Mouse (Mus musculus) lung, postnatal 4 days (tissue): ENCODE results near the gene Ifi207.
A peak's percentile ranks its signal among the peaks of the same experiment; 100 is the strongest.
"Not testable (repeated sequence)": the region's sequence is repeated elsewhere in the genome, so short reads cannot be mapped to it uniquely, and the experiment has no call there.

ENCODE experiments used
- DNase-seq, 2 experiments: peaks; one replicate each; pipeline ENCODE4 v3.0.0; 2021

The Ifi207 gene

DNA sequence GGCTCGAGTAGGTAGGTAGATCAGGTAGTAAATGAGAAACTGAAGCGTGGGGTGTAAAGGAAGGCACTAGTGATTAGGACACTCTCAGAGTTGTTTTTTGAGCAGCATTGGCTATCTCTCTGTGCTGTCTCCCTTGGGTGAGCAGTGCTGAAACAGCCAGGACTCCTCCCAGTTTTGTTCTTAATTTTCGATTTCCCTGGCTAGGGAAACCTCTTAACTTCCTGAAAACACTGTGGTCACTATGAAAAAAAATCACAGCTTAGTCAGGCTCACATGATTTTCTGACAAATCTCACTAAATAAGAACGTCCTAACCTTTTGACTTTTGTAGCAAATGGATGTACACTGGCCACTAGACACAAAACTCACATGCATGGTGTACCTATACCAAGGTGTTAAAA lies at the start of gene Ifi207:
Gene Ifi207, minus strand, starts transcription at position 92 of the 400 bp plus-strand sequence.
- DNase-seq, result no peak

DNA sequence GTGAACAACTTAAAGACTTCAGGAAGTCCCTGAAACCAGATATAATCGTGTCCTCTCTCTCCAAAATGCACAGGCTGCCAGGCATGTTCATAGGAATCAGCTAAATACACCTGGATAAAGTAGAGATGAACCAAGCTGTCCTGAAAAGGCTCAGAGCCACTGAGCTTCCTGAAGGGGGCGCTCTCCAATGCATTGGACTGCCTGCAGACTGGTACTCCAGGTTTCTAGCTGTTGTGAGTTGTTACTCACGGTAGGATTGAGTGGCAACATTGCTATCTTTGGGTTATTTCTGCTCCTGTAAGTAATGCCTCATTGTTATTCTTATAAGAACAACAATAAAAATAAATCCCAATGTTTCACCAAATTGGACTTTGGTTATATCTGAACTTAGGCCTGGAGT lies 31.9 kb upstream of the Ifi207 start:
- DNase-seq, result not testable (repeated sequence)

DNA sequence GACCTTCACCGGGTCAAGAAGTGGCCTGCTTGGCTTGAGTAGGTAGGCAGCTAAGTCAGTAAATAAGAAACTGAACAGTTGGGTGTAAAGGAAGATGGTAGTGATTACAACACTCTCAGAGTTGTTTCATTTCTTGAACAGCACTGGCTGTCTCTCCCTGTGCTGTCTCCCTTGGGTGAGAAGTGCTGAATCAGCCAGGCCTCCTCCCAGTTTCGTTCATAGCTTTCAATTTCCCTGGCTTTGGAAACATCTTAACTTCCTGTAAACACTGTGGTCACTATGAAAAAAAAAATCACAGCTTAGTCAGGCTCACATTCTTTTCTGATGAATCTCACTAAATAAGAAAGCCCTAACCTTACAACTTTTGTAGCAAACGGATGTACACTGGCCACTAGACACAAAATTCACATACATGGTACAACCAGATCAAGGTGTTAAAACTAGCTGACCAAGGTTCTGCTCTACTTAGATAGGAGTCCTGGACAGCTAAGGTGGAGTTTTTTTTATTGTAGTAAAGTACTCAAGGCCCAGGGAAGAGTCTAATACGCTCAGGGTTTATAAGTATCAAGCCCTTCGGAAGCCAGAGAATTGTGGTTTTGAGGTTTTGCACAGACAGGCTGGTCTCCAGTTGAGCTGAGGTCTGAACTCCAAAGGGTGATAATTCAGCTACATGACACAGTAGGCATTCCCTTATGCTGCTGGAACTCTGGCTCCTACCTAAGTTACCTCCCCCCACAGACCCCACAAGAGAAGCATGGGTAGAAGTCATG lies 25.5 kb upstream of the Ifi207 start, which contains the start of gene Ifi204:
Gene Ifi204, minus strand, starts transcription at position 96 of the 770 bp plus-strand sequence.
- DNase-seq, result peak in 1 of 2 experiments; percentile 8

DNA sequence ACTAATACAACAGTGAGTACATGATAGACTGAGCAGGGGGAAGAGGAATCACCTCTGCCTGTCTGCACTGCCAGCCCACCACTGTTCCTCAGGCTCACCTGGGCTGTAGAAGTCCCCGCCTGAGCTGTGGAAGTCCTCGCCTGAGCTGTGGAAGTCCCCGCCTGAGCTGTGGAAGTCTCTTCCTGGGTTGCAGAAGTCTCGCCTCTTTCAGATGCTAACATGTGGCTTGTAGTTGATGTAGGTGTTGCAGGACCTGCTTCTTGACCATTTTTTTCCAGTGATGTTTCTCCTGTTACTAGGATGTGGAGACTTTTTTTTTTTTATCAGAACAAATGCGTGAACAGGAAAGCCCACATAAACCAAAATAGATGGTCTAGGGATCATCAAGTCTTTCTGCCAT lies 18.5 kb upstream of the Ifi207 start:
- not testable (repeated sequence) for DNase-seq

DNA sequence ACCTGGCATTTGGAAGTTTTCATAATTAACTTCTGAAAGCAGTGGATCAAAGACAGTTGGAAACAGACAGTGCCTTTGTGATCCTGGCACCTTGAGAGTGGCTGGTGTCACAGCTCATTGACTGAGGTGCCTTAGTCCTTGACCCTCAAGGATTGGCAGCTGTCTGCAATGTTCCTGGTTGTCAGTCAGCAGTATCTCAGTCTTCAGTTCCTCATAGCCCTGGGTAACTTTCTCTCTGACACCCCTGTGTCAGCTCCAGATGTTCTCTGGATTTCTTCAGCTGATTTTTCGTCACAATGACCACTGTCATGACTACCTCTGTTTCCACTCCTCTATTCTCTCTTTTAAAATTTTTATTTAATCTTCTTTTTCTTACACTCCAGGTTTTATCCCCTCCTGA lies 715 bp upstream of the Ifi207 start:
- no peak for DNase-seq

DNA sequence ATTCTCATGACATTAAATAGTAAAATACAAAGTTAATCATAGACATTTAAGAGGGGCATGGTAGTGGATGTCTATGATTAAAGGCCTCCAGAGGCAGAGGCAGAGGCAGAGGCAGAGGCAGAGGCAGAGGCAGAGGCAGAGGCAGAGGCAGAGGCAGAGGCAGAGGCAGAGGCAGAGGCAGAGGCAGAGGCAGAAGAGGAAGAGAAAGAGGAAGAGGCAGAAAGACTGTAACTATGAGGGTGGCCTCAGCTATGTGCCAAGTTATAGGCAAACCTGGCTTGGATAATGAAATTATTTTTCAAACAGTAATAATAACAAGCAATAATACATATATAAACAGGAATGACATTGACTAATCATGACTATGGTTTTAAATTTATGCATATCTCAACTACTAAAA lies 1.0 kb downstream of the Ifi207 start:
- no peak for DNase-seq

DNA sequence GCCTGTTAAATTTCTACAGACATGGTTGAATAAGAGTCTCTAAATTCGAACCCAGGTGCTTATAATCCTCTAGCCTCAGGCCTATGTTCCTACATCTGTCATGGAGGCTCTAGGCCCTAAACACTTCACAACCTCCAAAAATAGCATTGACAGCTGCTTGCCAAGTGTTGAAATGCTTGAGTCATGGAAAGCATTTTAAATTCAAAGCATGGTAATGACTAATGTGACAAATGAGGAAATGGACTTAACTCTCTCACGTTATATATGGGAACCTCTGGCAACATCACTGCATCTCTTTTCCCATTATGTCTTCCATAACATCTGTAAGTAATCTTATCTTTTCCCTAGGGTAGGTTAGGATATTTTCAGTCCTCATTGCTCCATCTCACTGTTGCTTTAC lies 4.6 kb downstream of the Ifi207 start:
- DNase-seq, result no peak

DNA sequence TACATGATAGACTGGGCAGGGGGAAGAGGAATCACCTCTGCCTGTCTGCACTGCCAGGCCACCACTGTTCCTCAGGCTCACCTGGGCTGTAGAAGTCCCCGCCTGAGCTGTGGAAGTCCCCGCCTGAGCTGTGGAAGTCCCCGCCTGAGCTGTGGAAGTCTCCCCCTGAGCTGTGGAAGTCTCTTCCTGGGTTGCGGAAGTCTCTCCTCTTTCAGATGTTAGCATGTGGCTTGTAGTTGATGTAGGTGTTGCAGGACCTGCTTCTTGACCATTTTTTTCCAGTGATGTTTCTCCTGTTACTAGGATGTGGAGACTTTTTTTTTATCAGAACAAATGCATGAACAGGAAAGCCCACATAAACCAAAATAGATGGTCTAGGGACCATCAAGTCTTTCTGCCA lies 6.5 kb downstream of the Ifi207 start:
- not testable (repeated sequence) for DNase-seq

DNA sequence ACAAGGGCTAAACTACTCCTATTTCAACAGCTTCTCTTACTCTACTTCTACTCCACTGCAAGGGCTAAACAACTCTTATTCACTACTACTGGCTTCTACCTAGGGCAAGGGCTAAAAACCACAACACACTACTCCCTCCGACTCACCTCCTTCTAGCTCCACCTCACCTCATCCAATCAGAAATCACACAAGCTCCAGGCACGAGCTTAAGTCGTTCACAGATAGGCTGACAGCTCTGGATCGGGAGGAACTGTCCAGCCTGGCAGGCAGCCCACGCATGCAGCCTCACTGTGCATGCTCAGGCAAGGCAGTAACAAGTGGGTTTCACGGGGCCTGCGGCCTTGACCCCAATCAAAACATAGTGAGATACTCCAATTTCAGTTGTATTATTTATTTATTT lies 8.3 kb downstream of the Ifi207 start:
- no peak for DNase-seq

DNA sequence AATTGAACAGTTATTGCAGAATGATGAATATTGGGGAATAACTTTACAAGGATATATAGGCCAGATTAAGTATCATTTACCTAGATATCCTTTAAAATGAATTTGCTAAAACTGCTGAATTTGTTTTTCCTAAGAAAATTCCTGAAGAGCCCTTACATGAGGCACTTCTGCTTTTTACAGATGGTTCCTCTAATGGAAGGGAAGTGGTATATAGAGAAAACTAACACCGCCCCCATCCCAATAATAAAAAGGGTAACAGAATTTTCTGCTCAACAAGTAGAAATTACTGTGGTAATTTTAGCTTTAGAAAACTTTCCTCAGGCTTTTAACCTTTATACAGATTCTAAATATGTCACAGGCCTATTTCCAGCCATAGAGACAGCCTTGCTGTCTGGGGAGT lies 47.3 kb downstream of the Ifi207 start:
- no peak for DNase-seq

DNA sequence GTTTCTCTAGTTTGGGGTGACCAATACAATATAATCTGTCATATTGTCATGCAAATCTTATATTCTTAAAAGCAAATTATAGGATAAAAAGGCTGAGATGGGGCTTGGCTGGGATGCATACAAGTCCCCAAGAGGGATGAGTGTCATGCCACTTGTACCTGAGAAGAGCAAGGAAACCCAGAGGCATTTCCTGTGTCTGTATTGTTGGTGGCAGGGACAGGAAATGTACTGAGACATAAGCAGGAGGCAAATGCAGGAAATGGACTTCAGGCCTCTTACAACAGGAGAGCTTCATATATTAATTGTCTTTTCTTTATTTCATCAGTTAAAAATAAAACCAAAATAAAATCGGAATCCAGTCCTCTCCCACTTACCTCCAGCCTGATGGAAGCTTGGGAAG lies 62.9 kb downstream of the Ifi207 start:
- DNase-seq, result not testable (repeated sequence)

DNA sequence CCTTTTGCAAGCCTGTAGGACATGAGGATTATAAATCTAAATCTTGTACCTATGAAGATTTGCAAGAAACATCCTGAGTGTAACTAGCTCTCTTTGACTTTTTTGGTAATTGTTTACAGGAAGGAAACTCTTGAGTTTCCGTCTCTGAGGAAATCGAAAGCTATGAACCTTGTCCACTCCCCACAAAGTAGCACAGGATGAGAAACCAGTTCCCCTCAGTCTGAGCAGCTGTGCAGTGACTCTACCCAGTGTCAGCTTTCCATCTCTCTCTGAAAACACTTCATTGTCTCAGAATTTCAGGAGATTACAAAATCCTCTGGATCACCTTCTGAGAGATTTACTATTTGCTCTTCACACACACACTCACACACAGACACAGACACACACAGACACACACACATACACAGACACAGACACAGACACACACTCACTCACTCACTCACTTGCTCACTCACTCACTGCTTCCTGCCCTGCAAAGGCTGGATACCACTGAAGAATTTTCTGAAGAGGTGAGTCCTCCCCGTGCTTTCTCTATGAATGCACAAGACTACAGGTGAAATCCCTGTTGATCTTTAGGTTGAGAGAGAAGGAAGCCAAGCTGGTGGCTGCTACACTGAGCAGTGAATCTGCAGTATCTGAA lies 68.0 kb downstream of the Ifi207 start, which contains the start of gene Ifi208:
Gene Ifi208, plus strand, starts transcription at position 218 of the 640 bp plus-strand sequence.
- not testable (repeated sequence) for DNase-seq
